Mouse (Mus musculus): ENCODE data around the gene Fbxo3. TPM values are rescaled to one million over a fixed set of nuclear protein-coding genes. Genes with fewer than 3 reads are reported as not detected.
"Not testable (repeated sequence)": the region's sequence is repeated elsewhere in the genome, so short reads cannot be mapped to it uniquely, and the experiment has no call there.

The Fbxo3 gene
- polyA plus RNA-seq, 1 experiment from 2014 or later: 56.0 TPM

DNA sequence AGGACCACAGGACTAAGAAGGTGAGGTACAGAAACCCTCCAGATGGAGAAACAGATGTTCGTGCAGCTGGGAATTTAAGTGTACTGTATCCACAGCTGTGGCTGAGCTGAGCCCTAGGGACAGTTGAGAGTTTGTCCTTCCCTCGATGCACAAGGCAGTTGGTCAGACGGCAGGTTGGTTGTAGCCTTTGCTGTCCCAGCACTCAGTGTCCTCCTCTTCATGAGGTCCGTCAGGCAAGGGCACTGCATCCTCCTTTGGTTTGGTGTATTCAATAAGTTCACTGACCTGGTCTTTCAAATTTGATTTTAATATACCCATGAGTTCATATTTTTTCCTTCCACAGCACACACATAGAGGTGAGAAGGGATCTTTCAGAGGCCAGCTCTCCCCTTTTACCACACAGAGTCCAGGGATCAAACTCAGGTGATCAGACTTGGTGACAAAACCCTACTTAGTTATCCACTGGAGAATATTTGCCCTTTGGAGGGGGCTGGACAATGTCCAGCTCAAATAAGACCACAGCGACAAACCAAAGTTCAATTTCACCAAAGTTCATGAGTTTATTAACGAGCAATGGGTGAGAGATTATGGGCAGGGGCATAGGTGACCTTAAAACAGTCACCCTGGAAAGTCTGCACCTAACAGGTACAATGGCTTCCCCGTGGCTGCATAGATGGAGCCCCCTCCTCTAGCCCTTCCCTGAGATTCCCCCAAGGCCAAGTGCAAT, 19.6 kb upstream of the Fbxo3 start:
- H3K9ac ChIP-seq: no peak overlapping the region
- H3K36me3 ChIP-seq: no peaks in the 10 kb centered on the region
- no peak overlapping the region for H3K4me2 ChIP-seq
- 79% methylated on average over 7 of the region's 7 CpGs for WGBS
- H3K27me3 ChIP-seq (replicated peaks): no peaks in the 10 kb centered on the region; the same call in 1 of the 2 replicates
- no peaks in the 10 kb centered on the region for H3K4me1 ChIP-seq
- no peak overlapping the region for H3K27ac ChIP-seq
- no peak overlapping the region for H3K4me3 ChIP-seq (replicated peaks)
- H3K9me3 ChIP-seq: no peaks in the 10 kb centered on the region
- ATAC-seq (ENCODE audit: insufficient read depth, low FRiP score, low read depth): no peak

GRCm38 (mm10) chr2:104008853-104009252, 18.7 kb upstream of the Fbxo3 start:
- H3K4me2 ChIP-seq; H3K27me3 ChIP-seq (replicated peaks); H3K36me3 ChIP-seq; ATAC-seq (ENCODE audit: insufficient read depth, low FRiP score, low read depth); H3K9ac ChIP-seq; H3K4me3 ChIP-seq (replicated peaks); H3K27ac ChIP-seq; H3K9me3 ChIP-seq; H3K4me1 ChIP-seq: not testable (repeated sequence)
- WGBS: 94% methylated on average over 3 of the region's 3 CpGs

- Histone ChIP-seq H3K9ac (no peak overlapping the region), H3K36me3 (no peaks in the 10 kb centered on the region), H3K27ac (no peak overlapping the region), H3K4me1 (peaks cover 3% of the 10 kb centered on the region; the same call in 1 of the 2 replicates), H3K4me2 (no peak overlapping the region), H3K4me3 (replicated peaks) (no peak overlapping the region), H3K9me3 (no peaks in the 10 kb centered on the region), H3K27me3 (replicated peaks) (no peaks in the 10 kb centered on the region)
- ATAC-seq (ENCODE audit: insufficient read depth, low FRiP score, low read depth): no peak
- WGBS: 79% methylated on average over 7 of the region's 7 CpGs
Measured at GRCm38 (mm10) chr2:104023096-104023495, 4.4 kb upstream of the Fbxo3 start.

GRCm38 (mm10) chr2:104024656-104025055, 2.9 kb upstream of the Fbxo3 start:
- WGBS: 93% methylated on average over 4 of the region's 4 CpGs
- Histone ChIP-seq H3K36me3 (no peaks in the 10 kb centered on the region), H3K4me2 (no peak overlapping the region), H3K27ac (no peak overlapping the region), H3K9ac (no peak overlapping the region), H3K9me3 (no peaks in the 10 kb centered on the region), H3K4me1 (peaks cover 9% of the 10 kb centered on the region; the same call in 1 of the 2 replicates), H3K27me3 (replicated peaks) (no peaks in the 10 kb centered on the region), H3K4me3 (replicated peaks) (no peak overlapping the region)
- no peak for ATAC-seq (ENCODE audit: insufficient read depth, low FRiP score, low read depth)

DNA sequence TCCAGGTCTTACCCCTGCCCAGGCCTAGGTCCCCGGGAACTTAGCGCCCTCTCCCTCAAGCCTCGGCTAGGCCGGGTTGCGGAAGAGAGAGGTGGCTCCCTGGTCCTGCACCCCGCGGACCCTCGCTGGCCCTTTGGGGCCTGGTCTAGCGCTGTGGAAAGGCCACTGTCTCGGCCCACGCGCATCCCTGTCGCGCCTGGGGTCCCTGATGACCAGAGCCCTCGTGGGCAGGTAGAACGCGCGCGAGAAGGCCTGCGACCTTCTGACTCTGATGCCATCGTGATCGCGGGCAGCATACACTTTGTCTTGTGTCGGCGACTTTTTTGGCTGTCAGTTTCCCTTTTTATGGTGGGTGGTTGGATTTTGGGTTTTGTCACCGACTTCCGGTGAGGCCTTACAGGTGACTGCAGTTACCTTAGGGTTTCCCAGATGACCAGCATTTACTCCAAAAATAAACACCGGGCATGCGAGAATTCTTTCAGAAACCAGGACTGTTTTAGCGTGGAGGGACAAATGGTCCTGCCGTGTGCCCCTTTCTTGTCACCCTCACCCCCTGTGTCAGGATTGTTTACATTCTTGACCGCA, 710 bp downstream of the Fbxo3 start, which contains the start of gene 4931422A03Rik:
Gene 4931422A03Rik, minus strand, starts transcription at position 223 of the 585 bp plus-strand sequence.
- H3K9ac ChIP-seq: peak within 1 kb of the TSS; percentile 92
- H3K4me2 ChIP-seq: peak within 1 kb of the TSS; percentile 72
- H3K27me3 ChIP-seq (replicated peaks): no peaks in the 10 kb centered on the region
- H3K36me3 ChIP-seq: peaks cover 3% of the 10 kb centered on the region; the same call in 1 of the 2 replicates
- no peaks in the 10 kb centered on the region for H3K9me3 ChIP-seq
- H3K4me3 ChIP-seq (replicated peaks): peak within 1 kb of the TSS; percentile 94
- peaks cover 11% of the 10 kb centered on the region; the same call in 1 of the 2 replicates for H3K4me1 ChIP-seq
- peak within 1 kb of the TSS; percentile 5 for H3K27ac ChIP-seq
- ATAC-seq (ENCODE audit: insufficient read depth, low FRiP score, low read depth): no peak; the same call in 1 of the 2 replicates
- WGBS: under 1% methylated on average over 32 of the region's 32 CpGs

- H3K4me3 ChIP-seq (replicated peaks): peak overlapping the region; percentile 94
- H3K36me3 ChIP-seq: peaks cover 7% of the 10 kb centered on the region; the same call in 1 of the 2 replicates
- H3K27ac ChIP-seq: no peak overlapping the region; the same call in 1 of the 2 replicates
- H3K9me3 ChIP-seq: no peaks in the 10 kb centered on the region
- no peak for ATAC-seq (ENCODE audit: insufficient read depth, low FRiP score, low read depth)
- WGBS: 60% methylated on average over 2 of the region's 2 CpGs
- H3K27me3 ChIP-seq (replicated peaks): no peaks in the 10 kb centered on the region
- H3K4me2 ChIP-seq: peak overlapping the region; percentile 72
- H3K4me1 ChIP-seq: peaks cover 11% of the 10 kb centered on the region; the same call in 1 of the 2 replicates
- H3K9ac ChIP-seq: no peak overlapping the region
Measured at GRCm38 (mm10) chr2:104029074-104029473, 1.6 kb downstream of the Fbxo3 start.

DNA sequence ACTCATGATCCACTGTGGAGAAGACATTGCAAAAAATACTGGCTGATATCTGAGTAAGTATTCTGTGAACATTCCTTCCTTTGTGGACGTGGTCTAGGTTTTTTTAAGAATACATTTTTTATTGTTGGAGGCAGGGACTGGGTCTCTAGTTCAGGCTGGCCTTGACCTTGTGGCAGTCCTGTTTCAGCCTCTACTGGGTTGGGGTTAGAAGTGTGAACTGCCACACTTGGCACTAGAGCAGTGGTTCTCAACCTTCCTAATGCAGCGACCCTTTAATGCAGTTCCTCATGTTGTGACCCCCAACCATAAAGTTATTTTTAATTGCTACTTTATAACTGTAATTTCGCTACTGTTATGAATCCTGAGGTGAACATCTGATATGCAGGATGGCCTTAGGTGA, 2.9 kb downstream of the Fbxo3 start:
- ATAC-seq (ENCODE audit: insufficient read depth, low FRiP score, low read depth): no peak

DNA sequence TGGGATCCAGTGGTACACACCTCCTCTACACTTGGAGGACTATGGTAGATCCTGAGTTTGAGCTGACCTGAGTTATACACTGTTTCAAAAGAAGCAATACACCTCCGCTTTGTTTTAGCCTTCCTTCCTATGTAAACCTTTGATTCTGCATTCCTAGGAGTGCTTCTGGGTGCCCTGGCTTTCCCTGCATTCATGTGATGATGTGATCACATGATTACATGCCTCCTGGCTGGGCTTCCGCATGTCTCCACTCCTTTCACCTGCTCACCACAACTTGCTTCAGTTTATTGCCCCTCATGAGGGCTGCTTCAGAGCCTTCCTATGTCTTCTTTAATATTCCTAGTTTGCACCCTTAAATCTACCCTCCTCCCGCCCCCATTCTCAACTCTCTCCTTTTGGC, 4.5 kb downstream of the Fbxo3 start:
- H3K27ac ChIP-seq: no peak overlapping the region
- ATAC-seq (ENCODE audit: insufficient read depth, low FRiP score, low read depth): no peak
- 93% methylated on average over 3 of the region's 3 CpGs for WGBS
- H3K27me3 ChIP-seq (replicated peaks): no peaks in the 10 kb centered on the region
- no peak overlapping the region for H3K9ac ChIP-seq
- H3K4me3 ChIP-seq (replicated peaks): no peak overlapping the region
- no peak overlapping the region for H3K4me2 ChIP-seq
- H3K9me3 ChIP-seq: no peaks in the 10 kb centered on the region
- peaks cover 11% of the 10 kb centered on the region; the same call in 1 of the 2 replicates for H3K4me1 ChIP-seq
- peaks cover 11% of the 10 kb centered on the region; the same call in 1 of the 2 replicates for H3K36me3 ChIP-seq

More for the DNA sequence above, 2.9 kb downstream of the Fbxo3 start:
- Histone ChIP-seq H3K9ac (no peak overlapping the region), H3K9me3 (no peaks in the 10 kb centered on the region), H3K27ac (no peak overlapping the region), H3K4me3 (replicated peaks) (no peak overlapping the region), H3K4me1 (peaks cover 11% of the 10 kb centered on the region; the same call in 1 of the 2 replicates), H3K36me3 (peaks cover 9% of the 10 kb centered on the region; the same call in 1 of the 2 replicates), H3K27me3 (replicated peaks) (no peaks in the 10 kb centered on the region), H3K4me2 (no peak overlapping the region)
- 74% methylated on average over 3 of the region's 3 CpGs for WGBS

DNA sequence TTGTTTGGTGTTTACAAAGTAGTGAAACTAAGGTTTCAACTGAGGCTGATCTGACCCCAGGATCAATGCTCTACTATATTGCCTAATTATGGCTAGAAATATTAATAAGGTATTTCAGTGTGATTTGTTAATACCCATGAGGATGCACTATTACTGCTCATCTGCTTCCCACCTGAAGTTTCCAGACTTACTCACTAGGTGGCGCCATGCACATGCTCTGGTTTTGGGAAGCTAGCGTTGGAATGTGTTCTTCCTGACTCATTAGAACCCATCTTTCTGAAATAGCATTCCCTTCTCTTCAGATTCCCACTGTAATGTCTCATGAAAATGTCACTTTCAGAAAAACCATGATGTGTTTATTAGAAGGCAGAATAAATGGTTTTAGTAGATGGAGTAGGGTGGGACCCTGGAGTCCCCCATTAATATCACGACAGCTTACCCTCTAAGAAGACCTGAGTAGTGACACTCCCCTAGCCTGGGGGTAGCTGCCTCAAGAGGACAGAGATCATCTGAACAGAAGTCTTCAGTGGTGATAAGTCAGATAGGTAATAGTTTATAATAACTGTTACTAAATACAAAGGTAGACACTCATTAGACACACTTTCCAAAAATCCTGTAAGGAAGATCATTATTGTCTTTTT, 7.4 kb downstream of the Fbxo3 start:
- Histone ChIP-seq H3K9ac (no peak overlapping the region), H3K36me3 (peaks cover 15% of the 10 kb centered on the region; the same call in 1 of the 2 replicates), H3K4me3 (replicated peaks) (no peak overlapping the region), H3K27me3 (replicated peaks) (no peaks in the 10 kb centered on the region), H3K4me1 (no peaks in the 10 kb centered on the region), H3K4me2 (no peak overlapping the region), H3K9me3 (no peaks in the 10 kb centered on the region), H3K27ac (no peak overlapping the region)
- 32% methylated on average over 3 of the region's 3 CpGs for WGBS
- ATAC-seq (ENCODE audit: insufficient read depth, low FRiP score, low read depth): no peak

GRCm38 (mm10) chr2:104035595-104035994, 8.1 kb downstream of the Fbxo3 start:
- no peaks in the 10 kb centered on the region for H3K4me1 ChIP-seq
- 80% methylated on average over 6 of the region's 6 CpGs for WGBS
- H3K9me3 ChIP-seq: no peaks in the 10 kb centered on the region
- H3K9ac ChIP-seq: no peak overlapping the region
- ATAC-seq (ENCODE audit: insufficient read depth, low FRiP score, low read depth): no peak
- H3K27me3 ChIP-seq (replicated peaks): no peaks in the 10 kb centered on the region
- no peak overlapping the region for H3K4me3 ChIP-seq (replicated peaks)
- H3K27ac ChIP-seq: no peak overlapping the region
- H3K4me2 ChIP-seq: no peak overlapping the region
- peaks cover 15% of the 10 kb centered on the region; the same call in 1 of the 2 replicates for H3K36me3 ChIP-seq

DNA sequence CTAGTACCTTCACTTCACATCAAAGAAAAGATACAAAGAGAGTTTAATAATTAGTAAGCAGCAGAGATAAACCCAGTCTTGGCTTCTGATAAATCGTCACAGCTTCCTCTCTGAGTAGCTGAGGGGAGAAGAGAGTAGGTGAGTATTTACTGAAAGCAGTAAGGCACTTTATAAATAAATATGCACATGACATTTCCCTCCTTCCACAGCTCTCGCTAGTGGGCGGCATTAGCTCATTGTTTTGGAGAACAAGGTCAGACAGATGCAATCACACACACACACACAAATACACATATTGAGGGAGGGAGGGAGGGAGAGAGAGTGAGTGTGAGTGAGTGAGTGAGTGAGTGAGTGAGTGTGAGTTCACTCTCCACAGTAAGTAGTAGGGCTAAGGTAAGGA, 8.8 kb downstream of the Fbxo3 start:
- peaks cover 15% of the 10 kb centered on the region; the same call in 1 of the 2 replicates for H3K36me3 ChIP-seq
- no peak overlapping the region for H3K4me2 ChIP-seq
- no peaks in the 10 kb centered on the region for H3K9me3 ChIP-seq
- no peaks in the 10 kb centered on the region for H3K4me1 ChIP-seq
- H3K9ac ChIP-seq: no peak overlapping the region
- H3K27me3 ChIP-seq (replicated peaks): no peaks in the 10 kb centered on the region
- no peak for ATAC-seq (ENCODE audit: insufficient read depth, low FRiP score, low read depth)
- 52% methylated on average over 3 of the region's 3 CpGs for WGBS
- no peak overlapping the region for H3K4me3 ChIP-seq (replicated peaks)
- H3K27ac ChIP-seq: no peak overlapping the region

DNA sequence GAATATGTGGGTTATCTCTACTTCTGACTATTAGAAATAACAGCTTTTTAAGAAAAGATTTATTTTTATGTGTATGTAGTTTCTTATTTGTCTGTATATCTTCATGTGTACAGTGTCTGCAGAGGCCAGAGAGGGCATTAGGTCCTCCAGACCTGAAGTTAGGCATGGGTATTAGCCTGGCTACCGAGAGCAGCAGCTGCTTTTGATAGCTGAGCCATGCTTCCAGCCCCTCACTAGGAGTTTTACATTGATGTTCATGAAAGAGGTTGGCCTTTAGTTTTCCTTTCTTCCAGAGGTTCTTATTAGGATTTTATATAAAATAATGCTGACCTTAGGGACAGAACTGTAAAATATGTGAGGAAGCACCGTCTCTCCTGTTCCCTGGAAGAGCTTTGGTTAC, 10.7 kb downstream of the Fbxo3 start:
- no peak overlapping the region for H3K27ac ChIP-seq
- H3K4me2 ChIP-seq: no peak overlapping the region
- H3K4me3 ChIP-seq (replicated peaks): no peak overlapping the region
- H3K27me3 ChIP-seq (replicated peaks): no peaks in the 10 kb centered on the region
- no peak for ATAC-seq (ENCODE audit: insufficient read depth, low FRiP score, low read depth)
- H3K36me3 ChIP-seq: 0 out of 2 replicates have a peak, but pooled peaks cover 11% of the 10 kb centered on the region
- H3K9me3 ChIP-seq: no peaks in the 10 kb centered on the region
- 81% methylated on average over 2 of the region's 2 CpGs for WGBS
- H3K4me1 ChIP-seq: no peaks in the 10 kb centered on the region
- no peak overlapping the region for H3K9ac ChIP-seq

Data from stomach, embryonic 15.5 days (tissue).